Mouse (Mus musculus) urinary bladder, postnatal 14 days (tissue): Measurements from ENCODE around the gene Slitrk3.
A peak's percentile ranks its signal among the peaks of the same experiment; 100 is the strongest.
"Not testable (repeated sequence)": the region's sequence is repeated elsewhere in the genome, so short reads cannot be mapped to it uniquely, and the experiment has no call there.

ENCODE experiments used
- DNase-seq: peaks from one replicate; pipeline ENCODE4 v3.0.0; 2021; ENCODE audit warnings: low spot score

Gene Slitrk3

GRCm38 (mm10) chr3:73057197-73057811 is at the start of gene Slitrk3:
Slitrk3 (minus strand) TSS chr3:73057803.
- no peak for DNase-seq

GRCm38 (mm10) chr3:73094445-73094844 is 36.8 kb upstream of the Slitrk3 start:
- DNase-seq, result not testable (repeated sequence)

- no peak for DNase-seq
Measured at GRCm38 (mm10) chr3:73084620-73085019, 27.0 kb upstream of the Slitrk3 start.

GRCm38 (mm10) chr3:73065823-73066755 is 8.5 kb upstream of the Slitrk3 start:
- peak; percentile 53 for DNase-seq

DNA sequence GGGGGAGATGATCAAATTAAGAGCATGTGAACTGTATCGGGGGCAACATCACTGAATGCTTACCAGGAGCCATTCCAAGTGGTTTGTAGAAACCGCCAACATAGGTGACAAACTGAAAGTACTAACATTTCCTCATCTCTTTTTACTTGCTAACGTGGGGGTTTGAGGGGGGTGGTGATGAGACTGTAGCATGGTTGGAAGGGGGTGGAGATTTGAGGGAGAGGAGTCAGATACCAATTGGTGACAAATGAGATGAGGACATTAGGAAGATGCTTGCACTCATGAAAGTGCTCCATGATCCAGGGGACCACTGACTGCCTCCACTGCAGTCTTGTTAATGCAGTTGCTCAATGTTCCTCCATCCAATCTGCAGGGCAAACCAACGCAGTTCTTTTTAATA is 587 bp upstream of the Slitrk3 start:
- no peak for DNase-seq

- no peak for DNase-seq
Measured at GRCm38 (mm10) chr3:73056492-73057196, 959 bp downstream of the Slitrk3 start.

GRCm38 (mm10) chr3:73056044-73056438 is 1.6 kb downstream of the Slitrk3 start:
- no peak for DNase-seq

DNA sequence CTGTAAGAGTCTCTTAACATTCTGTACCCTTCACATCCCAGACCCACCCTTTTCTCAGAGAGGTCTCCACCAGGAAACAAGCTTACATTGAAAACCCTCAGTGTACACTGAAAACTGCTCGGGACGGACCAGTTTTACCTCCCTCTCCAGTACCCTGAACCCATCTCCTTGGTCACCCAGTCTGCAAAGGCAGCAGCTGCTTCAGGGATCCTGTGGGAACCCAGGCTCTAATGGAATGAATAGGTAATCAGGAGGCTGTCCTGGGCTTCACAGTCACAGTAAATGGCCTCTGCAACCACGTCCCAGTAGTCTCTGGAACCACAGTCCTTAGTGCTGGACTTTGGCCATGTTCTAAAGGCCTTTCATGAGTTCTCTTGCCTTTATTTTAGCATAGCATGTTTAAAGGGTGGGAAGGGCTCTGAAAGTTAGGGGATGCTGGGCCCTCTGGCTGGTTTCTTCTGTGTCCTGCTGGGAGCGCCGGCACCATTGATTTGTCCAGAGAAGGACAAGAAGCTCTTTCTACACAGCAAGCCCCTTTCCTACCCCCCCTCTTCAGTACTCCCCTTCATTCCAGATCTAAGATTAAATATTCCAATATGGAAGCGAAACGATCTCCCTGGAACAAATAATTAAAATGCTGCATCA is 2.1 kb downstream of the Slitrk3 start:
- DNase-seq, result no peak

DNA sequence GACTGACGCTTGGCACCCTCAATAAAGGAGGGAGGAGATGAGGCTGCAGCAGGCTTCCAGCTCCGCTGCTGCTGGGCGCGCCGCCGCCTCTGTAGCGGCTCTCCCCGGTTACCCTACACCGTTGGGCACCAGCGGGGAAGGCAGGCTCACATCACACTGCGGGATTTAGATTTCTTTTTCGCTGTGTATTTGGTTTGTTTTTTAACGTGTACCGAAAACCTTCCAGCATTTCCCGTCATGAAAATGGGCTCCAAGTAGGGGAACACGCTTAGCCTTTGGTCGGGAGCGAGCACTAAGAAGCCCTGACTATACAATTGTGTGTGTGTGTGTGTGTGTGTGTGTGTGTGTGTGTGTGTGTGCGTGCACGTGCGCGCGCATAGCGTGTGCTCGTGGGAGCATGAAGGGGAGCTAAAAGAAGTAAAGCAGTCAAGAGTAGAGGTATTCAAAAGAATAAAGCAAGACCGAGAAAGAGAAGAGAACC is 4.1 kb downstream of the Slitrk3 start:
- no peak for DNase-seq

DNA sequence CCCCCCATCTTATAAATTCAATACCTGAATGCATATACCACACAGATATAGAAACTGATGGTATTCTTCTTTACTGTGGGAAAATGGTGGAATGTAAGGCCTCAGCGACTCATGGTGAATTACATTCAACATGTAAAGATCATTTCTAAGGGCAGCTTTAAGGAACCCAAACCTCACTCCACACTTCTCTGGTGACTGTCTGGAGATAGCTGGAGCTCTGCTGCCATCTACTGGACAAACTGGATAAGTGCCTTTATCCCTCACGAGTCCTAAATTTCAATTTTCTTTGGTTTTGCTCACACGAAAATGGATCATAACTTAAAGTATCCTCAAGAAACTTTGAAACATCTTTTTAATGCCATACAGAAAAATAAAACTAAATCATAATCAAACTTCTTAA is 11.4 kb downstream of the Slitrk3 start:
- DNase-seq, result peak; percentile 27

DNA sequence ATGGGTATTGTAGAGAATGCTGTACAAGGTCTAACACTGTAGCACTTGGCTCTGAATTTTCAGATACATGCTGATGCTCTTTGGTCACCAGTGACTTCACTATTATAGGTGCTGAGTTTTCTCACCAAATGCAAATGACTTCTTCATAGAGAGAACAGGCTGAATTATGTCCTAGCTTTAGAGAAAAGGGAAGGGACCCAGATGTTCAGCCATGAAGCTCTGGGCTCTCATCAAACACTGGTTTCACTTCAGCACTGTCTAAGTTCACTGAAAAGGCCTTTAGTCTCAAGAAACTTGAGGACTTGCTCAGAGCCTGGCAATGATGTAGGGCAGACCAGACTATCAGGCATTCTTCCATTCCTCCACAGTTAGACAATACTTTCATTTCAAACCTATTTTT is 15.3 kb downstream of the Slitrk3 start:
- no peak for DNase-seq

- DNase-seq, result no peak
Measured at GRCm38 (mm10) chr3:73006045-73006444, 51.6 kb downstream of the Slitrk3 start.

DNA sequence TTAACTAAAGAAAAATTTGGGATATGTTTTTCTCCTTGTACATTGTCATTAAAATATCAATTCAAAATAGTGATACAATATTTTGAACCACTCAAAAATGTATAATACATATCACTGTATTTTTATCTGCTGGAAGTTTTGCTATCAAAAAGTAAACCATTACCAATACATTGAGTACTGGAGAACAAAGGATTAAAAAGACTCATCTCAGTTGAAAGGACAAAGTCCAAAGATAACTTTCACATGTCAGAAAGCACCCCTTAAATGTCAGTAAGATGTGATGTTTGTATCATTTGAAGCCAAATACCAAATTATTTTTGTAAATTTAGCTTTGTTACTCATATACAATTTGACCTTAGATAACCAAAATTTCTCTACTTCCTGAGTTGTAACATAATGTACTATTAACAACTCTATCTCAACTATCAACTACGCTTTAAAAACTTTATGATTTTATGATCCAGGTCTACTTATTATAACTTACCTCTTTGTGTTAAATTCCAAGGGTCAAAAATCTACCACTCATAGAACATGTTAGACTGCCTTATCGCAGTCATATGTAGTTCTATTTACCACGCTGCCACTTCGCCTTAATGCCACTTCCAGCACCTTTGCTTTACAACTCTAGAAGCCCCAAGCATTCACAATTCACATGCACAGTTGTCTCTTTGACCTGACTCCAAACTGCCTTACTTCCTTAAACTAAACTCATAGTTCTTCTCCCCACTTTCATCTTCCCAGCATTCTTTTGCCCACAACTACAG is 54.5 kb downstream of the Slitrk3 start:
- no peak for DNase-seq

GRCm38 (mm10) chr3:72997517-72997916 is 60.1 kb downstream of the Slitrk3 start:
- DNase-seq, result no peak
